Mouse (Mus musculus): ENCODE measurements around the gene Dpp10. TPM values are rescaled to one million over a fixed set of nuclear protein-coding genes. Genes with fewer than 3 reads are reported as not detected.

Gene Dpp10
- total and polyA plus RNA-seq, 3 experiments = not detected

DNA sequence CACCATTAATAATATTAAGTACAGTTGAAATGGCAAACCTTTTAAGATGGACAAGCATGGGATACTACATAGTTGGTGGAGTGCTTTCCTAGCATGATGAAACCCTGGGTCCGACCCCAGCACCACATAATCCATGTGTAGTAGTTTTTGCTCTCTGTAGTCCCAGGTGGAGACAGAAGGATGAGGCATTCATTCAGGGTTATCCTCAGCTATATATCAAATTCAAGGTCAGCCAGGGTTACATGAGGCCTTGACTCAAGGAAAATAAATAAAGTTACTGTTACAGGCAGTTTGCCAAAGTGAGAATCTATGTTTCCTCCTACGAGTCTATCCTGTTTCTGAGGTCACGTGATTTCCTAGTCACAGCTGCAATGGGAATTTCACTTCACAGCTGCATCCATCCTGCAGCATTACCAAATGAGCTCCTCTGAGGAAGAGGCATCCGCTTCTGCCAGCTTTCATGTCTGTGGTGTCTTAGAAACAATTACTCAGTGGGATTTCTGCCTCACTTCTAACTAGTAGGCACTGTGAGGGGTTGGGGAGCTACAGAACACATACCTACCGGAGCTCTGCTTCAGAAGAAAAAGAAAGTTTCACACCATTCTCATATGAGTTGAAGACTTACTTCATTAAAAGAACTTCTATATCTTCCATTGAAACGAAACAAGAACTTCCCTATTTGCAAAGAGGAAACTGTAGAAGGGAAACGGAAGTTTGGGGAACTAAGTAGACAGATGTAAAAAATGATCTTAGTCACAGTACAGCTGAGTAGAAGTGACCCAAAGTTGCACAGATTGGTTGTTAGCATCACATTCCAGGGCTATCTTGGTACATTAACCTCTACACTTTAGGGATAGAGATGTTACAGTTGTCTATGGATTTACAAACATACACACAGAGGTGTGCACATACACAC lies 111.3 kb downstream of the Dpp10 start:
- DNase-seq (ENCODE audit: low read depth, low spot score) = peak; percentile 15
- Histone ChIP-seq H3K27me3 (ENCODE audit: control insufficient read depth in 1 of 2, insufficient read depth in 2 of 2, low read length in 2 of 2) (no peaks in the 10 kb centered on the region), H3K79me2 (ENCODE audit: control insufficient read depth, insufficient read depth, low read length, poor library complexity) (no peaks in the 10 kb centered on the region), H3K4me3 (ENCODE audit: control insufficient read depth in 1 of 2, insufficient read depth in 1 of 2, low read depth in 2 of 2, low read length in 2 of 2) (no peak overlapping the region), H3K9me3 (replicated peaks; ENCODE audit: insufficient read depth, low read length) (no peaks in the 10 kb centered on the region), H3K4me1 (ENCODE audit: control insufficient read depth in 1 of 2, insufficient read depth in 2 of 2, low read length in 2 of 2) (no peaks in the 10 kb centered on the region), H3K9ac (ENCODE audit: control insufficient read depth, low read depth, low read length, poor library complexity, severe bottlenecking) (no peak overlapping the region), H3K36me3 (ENCODE audit: control insufficient read depth in 1 of 2, insufficient read depth in 2 of 2, low read length in 2 of 2) (no peaks in the 10 kb centered on the region), H3K27ac (ENCODE audit: control insufficient read depth, low read depth, low read length) (no peak overlapping the region)
- TF ChIP-seq TAL1 (IDR thresholded peaks at IDR 0.05; ENCODE audit: low read length) = no peak
- no peak for TF ChIP-seq GATA1 (IDR thresholded peaks at IDR 0.05; ENCODE audit: low read depth, low read length)
- TF ChIP-seq CHD1 (IDR thresholded peaks at IDR 0.05; ENCODE audit: low read depth, low read length) = no peak
- TF ChIP-seq ZNF384 (IDR thresholded peaks at IDR 0.05; ENCODE audit: low read depth, low read length) = no peak

DNA sequence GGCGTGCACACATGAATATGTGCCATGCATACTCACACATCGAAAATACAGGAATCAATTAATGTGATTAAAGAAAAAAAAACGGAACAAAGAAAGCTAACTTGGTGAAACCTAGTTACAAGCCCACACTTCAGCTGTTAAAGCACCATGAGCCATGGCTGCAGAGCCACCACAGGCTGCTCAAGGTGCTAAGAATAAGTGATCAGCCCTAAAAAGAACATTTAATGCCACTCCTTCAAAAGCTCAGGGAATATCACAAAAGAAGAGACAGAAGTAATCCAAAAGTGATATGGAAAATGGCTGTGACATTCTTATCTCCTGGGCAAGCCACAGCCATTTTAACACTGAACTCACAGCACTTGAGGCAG lies 117.4 kb downstream of the Dpp10 start:
- Histone ChIP-seq H3K9me3 (replicated peaks; ENCODE audit: insufficient read depth, low read length) (no peaks in the 10 kb centered on the region), H3K4me1 (ENCODE audit: control insufficient read depth in 1 of 2, insufficient read depth in 2 of 2, low read length in 2 of 2) (no peaks in the 10 kb centered on the region), H3K9ac (ENCODE audit: control insufficient read depth, low read depth, low read length, poor library complexity, severe bottlenecking) (no peak overlapping the region), H3K36me3 (ENCODE audit: control insufficient read depth in 1 of 2, insufficient read depth in 2 of 2, low read length in 2 of 2) (no peaks in the 10 kb centered on the region), H3K79me2 (ENCODE audit: control insufficient read depth, insufficient read depth, low read length, poor library complexity) (no peaks in the 10 kb centered on the region), H3K27me3 (ENCODE audit: control insufficient read depth in 1 of 2, insufficient read depth in 2 of 2, low read length in 2 of 2) (no peaks in the 10 kb centered on the region), H3K27ac (ENCODE audit: control insufficient read depth, low read depth, low read length) (no peak overlapping the region), H3K4me3 (ENCODE audit: control insufficient read depth in 1 of 2, insufficient read depth in 1 of 2, low read depth in 2 of 2, low read length in 2 of 2) (no peak overlapping the region)
- DNase-seq (ENCODE audit: low read depth, low spot score) = no peak
- TF ChIP-seq CHD2 (IDR thresholded peaks at IDR 0.05; ENCODE audit: low read length) = no peak
- no peak for TF ChIP-seq E2F4 (IDR thresholded peaks at IDR 0.05; ENCODE audit: borderline replicate concordance, low read depth, low read length)
- TF ChIP-seq MAX (IDR thresholded peaks at IDR 0.05; ENCODE audit: low read length) = no peak
- no peak for TF ChIP-seq RCOR1 (IDR thresholded peaks at IDR 0.05; ENCODE audit: low read depth, low read length)
- no peak for TF ChIP-seq NELFE (IDR thresholded peaks at IDR 0.05; ENCODE audit: low read depth, low read length)
- TF ChIP-seq EP300 (IDR thresholded peaks at IDR 0.05; ENCODE audit: low read depth in 1 of 2, low read length in 2 of 2) = no peak
- no peak for TF ChIP-seq SMC3 (IDR thresholded peaks at IDR 0.05; ENCODE audit: low read depth, low read length)
- no peak for TF ChIP-seq POLR2AphosphoS2 (IDR thresholded peaks at IDR 0.05; ENCODE audit: low read length)
- no peak for TF ChIP-seq UBTF (IDR thresholded peaks at IDR 0.05; ENCODE audit: borderline replicate concordance, insufficient read depth, low read depth, low read length)
- no peak for TF ChIP-seq ETS1 (IDR thresholded peaks at IDR 0.05; ENCODE audit: low read depth, low read length)
- no peak for TF ChIP-seq USF1 (IDR thresholded peaks at IDR 0.05; ENCODE audit: low read depth, low read length)
- TF ChIP-seq HCFC1 (IDR thresholded peaks at IDR 0.05; ENCODE audit: low read depth, low read length) = no peak
- TF ChIP-seq SIN3A (IDR thresholded peaks at IDR 0.05; ENCODE audit: low read length) = no peak
- no peak for TF ChIP-seq MAFK (IDR thresholded peaks at IDR 0.05; ENCODE audit: borderline replicate concordance, low read depth, low read length)
